Mouse (Mus musculus) naive thymus-derived CD4-positive, alpha-beta T cell, adult 2 months (primary cell): Measurements from ENCODE around the gene Ins2.

Experiments used
- DNase-seq: peaks from one replicate; pipeline ENCODE4 v3.0.0-alpha.2; 2011; ENCODE audit warnings: low read depth

Gene Ins2

DNA sequence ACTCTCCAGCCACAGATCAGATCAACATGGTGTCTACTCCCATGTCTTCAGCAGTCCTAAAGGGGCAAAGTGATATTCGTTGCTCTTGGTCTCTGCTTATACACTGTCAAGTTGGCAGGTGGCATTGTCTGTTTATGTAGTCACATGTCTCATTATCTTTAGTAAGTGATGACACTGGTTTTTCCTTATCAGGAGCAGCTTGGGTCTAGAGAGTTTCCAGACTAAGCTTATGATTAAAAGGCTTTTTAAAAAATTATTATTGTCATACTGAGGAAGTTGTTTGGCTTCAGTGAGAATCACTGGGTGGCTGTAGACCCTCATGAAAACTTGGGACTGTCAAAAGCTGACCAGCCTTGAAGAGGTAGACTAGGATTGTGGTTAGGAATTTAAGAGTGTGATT, at the start of gene Ins2:
TSS of gene Ins2 (minus strand) at position 101 of the 400 bp plus-strand sequence.
- no peak for DNase-seq

DNA sequence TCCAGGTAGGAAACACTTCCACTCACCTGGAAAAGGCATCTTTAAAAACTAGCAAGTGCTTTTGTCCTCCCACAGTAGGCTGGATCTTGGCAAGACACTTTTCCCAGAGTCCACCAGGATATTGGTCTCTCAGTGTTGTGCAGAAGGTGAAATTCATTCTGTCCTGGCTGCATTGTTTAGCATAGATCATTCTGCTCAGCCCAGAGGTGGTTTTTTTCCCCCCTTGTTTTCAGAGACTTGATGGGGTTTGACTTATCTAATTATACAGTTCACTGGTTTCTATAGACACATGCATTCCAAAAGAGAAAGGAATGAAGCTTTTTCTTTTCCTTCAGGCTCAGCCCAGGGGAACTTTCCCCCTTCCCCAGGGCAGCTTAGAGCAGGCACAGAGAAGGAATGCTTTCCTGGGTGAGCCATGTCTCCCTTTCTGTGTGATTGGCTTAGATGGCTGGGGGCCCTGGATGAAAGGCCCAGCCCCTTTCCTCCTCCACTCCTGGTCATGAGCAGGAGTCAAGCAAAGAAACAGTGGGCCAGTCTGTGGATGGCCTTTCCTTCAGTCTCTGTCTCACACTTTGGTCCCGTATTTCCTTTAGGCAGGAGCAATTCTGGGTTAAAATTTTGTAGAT, 49.6 kb upstream of the Ins2 start:
- no peak for DNase-seq

DNA sequence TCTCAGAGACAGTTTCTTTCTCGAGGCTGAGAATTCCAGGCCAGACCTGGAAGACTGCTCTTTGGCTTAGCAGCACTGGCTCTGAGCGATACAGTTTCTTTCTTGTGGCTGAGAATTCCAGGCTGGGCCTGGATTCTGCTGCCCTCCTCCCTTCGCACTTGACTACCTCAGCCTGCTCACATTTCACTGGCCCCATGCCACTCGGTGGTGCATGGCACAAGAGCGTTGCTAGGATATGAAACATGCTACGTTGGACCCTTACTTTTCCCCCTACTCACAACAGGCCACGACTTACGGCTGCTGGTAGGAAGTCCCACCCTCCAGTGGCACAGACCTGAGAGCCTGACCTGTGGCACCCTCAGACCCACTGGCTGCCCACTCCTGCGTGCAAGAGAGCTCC, 46.5 kb upstream of the Ins2 start:
- DNase-seq: no peak

DNA sequence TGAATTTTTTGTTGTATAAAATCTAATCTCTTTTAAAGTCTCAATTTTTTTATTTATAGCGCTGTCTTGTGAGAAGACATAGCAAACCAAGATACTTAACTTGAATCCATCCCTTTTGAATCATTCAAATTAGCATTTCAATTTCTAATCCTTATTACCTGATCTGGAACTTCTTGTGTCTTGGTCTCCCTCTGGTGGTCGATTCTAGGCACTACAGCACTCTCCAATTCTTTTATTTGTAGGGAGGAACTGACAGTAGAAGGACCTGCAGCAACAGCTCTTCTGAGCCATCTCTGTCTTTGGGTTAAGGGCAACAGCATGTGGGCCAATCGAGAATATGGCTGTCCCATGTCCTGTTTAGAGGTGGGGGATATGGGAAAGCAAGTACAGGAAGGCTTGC, 5.4 kb downstream of the Ins2 start:
- DNase-seq: peak; percentile 67

GRCm38 (mm10) chr7:142736943-142737490, 6.2 kb downstream of the Ins2 start:
- peak; percentile 63 for DNase-seq

DNA sequence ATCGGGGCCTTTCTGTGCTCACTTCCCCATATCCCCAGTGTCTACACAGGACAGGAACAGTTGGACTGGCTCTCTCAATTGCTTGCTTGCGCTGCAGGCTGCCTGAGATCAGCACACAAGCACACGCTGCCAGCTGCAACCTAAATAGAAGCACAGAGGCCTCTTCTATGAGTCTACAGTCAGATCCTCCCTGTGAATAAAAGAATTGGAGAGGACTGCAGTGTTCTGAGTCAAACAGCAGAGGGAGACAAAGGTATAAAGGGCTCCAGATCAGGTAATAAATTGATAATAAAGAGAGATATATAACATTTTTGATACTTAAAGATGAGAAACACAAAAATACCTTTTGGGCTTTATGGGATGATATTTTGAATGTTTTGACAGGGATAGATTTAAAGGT, 17.2 kb downstream of the Ins2 start:
- DNase-seq: no peak

DNA sequence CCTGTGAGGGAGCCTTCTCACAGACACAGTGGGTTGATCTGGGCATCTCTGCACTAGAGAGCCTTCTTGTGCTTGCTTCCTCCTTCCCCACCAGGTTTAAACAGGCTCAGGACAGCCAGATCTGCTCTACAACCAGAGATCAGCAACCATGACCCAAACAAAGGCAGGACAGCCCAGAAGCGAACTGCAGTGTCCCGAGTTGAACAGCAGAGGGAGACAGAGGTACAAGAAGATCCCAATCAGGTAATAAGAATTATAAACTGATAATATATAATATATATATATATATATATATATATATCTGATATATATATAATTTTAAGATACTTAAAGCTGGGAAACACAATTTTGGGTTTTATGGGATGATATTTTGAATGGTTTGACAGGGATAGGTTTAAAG, 22.5 kb downstream of the Ins2 start:
- peak; percentile 43 for DNase-seq

DNA sequence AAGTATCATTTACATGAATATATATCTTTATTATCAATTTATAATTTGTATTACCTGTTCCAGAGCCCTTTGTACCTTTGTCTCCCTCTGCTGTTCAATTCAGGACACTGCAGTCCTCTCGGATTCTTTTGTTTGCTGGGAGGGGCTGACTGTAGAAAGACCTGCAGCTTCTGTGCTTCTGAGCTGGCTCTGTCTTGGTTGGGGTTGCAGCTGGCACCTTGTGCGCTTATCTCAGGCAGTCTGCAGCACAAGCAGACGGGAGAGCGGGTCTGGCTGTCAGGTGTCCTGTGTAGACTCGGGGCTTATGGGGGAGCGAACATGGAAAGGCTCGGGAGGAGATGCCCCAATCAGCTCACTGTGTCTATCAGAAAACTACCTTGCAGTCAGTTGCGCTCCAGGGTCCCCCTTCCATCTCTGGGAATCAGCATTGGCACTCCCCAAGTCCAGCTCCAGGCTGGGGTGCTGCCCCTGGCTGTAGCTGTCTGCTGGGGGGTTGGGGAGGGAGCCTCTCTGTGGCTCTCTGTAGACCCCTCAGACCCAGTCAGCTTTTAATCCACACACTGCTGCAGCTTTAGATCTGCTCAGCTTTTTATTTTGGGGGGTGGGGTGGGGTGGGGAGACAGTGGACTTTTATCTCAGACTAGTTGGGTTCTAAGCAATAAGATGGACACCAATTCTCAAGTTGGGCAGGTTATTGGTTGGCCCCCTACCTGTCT, 28.2 kb downstream of the Ins2 start:
- peak; percentile 55 for DNase-seq

DNA sequence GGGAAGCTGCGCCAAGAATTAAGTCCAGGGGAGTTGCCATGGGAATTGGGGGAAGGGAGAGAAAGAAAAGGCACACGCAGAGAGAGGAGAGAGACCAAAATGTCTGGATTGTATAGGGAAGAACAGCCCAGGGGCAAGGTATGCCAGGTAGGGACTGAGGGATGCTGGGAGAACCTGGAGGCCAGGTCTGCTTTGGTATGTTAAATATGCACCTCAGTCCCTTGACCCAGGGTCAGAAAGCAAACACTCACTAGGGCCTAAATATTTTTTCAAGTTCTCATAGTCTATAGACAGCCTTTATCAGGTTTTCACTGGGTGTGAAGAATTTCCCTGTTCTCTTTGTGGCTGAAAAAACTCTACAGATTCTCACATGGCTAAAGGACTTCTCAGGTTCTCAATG, 36.3 kb downstream of the Ins2 start:
- DNase-seq: no peak

- no peak for DNase-seq
Measured at GRCm38 (mm10) chr7:142699334-142699860, 43.8 kb downstream of the Ins2 start.

- no peak for DNase-seq
Measured at GRCm38 (mm10) chr7:142678611-142679010, 64.6 kb downstream of the Ins2 start.

- peak; percentile 29 for DNase-seq
Measured at GRCm38 (mm10) chr7:142675644-142676043, 67.5 kb downstream of the Ins2 start.

GRCm38 (mm10) chr7:142675141-142675540, 68.0 kb downstream of the Ins2 start:
- DNase-seq: no peak

DNA sequence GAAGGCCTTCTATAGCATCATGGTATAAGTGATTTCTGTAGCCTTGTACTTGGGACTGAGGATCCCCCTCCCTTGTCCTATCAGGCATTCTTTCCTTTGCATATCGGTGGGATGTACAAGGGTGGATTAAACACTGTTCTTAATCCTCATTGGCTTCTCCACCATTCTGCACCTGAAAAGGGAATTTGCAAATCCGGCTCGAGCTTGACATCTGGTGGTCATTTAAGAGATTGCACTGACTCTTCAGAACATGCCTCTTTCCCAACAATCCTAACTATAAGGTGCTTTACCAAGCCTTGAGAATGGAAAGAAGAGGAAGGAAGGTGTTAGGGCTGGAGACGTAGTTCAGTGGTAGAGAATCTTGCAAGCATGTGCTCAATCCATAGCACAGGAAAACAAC, 71.1 kb downstream of the Ins2 start:
- peak; percentile 47 for DNase-seq

- no peak for DNase-seq
Measured at GRCm38 (mm10) chr7:142671067-142671466, 72.1 kb downstream of the Ins2 start.

DNA sequence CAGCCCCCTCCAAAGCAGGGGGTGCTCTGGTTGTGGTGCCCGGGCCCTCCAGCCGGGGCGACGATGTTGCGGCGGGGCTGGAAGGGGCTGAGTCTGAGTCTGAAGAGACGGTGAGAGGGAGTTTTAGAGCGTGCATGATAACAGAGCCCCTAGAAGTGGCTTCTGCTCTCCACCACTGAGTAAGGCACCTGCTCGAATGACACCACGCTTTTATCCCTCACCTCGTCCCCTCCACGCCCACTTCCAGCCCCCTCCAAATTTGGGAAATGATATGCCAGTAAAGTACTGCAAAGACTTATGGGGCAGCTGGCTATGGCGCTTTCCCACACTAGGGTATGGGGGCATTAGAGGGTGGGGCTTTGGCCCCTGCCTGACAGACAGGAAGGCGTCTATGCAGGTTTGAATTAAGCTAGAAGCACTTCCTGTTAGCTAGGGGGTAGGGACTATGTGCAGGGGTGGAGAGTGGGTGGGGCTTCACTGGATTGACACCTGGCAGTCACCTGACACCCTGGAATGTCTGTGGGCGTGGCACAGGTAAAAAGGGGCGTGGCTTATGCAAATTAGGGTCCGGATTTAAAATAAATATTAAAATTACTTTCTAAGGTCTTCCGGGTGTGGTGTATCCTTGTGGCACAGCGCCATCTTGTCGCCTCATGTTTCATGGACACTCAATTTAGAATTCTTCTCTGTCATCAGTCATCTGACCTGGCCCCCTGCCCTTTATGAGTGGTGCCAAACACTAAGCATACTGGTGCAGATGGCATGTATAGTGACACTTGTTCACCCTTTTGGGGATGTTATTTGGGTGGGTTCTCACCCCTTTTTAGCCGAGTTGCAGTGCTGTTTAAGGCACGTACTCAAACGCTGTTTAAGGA, 73.2 kb downstream of the Ins2 start, which contains the start of gene Gm49394:
TSS of gene Gm49394 (minus strand) at position 192 of the 875 bp plus-strand sequence.
- DNase-seq: no peak

DNA sequence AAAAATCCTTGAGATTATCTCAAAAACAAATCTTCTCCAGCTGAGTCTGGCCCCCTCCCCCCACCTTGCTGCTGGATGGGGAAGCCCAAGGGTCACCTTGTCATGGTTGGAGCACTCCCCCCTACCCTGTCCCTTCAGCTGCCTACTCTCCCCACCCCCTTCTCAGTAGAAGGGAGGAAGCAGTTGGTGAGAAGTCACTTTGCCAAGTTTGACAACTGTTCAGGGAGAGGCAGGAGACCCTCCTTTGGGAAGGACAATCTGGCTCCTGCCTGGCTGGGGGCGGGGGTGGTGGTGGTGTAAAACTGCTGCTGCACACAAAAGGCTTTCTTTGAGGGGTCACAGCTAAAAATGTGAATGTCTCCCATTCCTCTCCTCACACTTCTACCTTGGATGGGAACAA, 74.9 kb downstream of the Ins2 start:
- no peak for DNase-seq

GRCm38 (mm10) chr7:142667521-142667920, 75.7 kb downstream of the Ins2 start:
- no peak for DNase-seq

DNA sequence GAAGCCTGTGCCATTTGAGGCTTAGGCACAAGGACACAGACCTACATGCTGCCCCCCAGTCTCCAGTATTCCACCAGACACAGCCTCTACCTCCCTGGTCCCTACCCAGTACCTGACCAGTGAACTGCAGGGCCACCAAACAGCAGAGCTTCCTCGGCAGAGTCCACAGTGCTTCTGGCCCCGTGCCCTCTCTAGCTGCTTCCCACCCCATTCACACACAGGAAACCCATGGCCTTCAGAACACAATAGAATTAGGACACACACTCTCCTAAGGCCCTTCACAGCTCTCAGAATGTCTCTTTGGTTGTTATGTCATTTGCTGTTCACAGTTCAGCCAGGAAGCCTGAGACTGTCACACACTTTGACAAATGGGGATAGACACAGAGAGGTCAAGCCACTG, 76.5 kb downstream of the Ins2 start, which contains the start of gene Igf2:
TSS of gene Igf2 (minus strand) at position 158 of the 400 bp plus-strand sequence.
- no peak for DNase-seq

DNA sequence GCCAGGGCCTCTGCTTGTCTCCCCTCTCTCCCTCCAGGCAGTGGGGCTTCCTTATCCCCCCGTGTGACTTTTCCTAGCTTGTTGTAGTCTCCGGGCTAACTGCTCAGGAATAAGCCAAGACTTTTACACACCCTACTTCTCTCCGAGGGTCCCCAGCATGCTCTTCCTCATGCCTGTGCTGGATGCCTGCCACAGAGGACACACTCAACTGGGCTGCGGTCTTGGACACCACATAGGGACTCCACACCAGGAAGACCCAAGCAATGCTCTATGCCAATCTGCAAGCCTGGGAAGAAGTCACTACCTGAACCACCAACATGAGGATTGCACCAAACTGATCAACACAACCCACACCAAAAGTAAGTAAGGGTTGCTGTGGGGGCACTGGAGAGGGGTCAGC, 77.1 kb downstream of the Ins2 start:
- DNase-seq: no peak

- DNase-seq: no peak
Measured at GRCm38 (mm10) chr7:142665364-142665763, 77.8 kb downstream of the Ins2 start.

DNA sequence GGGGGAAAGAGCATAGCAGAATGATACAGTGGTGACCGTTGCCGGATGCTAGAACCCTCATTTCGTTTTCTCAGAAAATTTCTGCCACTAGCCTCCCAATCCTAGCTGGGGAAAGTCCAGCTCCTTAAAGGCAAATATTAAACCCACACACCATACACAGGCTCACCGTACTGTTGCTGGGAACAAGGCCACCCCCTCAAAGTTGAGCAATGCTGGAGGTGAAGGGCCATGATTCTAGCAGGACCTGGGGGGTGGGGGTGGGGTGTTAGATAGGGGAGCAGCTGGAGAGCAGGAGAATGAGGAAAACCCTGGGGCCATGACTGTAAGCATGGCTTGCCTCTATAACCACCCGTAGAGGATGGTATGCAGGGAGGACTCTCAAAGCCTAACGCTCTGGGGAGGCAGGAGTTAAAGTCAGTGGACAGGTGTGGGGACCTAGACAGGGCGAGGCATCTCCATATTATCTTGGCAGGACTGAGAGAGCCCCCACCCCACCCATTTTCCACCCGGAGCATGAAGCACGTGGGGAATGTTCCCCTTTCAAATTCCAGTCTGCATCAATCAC, 78.6 kb downstream of the Ins2 start:
- no peak for DNase-seq
